Mouse (Mus musculus) lung, embryonic 14.5 days (tissue): ENCODE data around the gene Aldh1a2. TPM values are rescaled to one million over a fixed set of nuclear protein-coding genes. Genes with fewer than 3 reads are reported as not detected.

Source experiments
- ATAC-seq: fragments of 200-750 bp; cut with Nextera tagmentation; 2 replicates; pipeline ENCODE4 v1.8.0; 2017; ENCODE audit warnings: mild to moderate bottlenecking, moderate TSS enrichment, moderate library complexity; ENCODE audit not compliant: insufficient read depth
- DNase-seq: peaks from one replicate; pipeline ENCODE4 v3.0.0-alpha.2; 2015
- H3K27ac ChIP-seq: fragments of 300-500 bp; sonication (generic); 2 replicates; pipeline ENCODE4 v1.5.1; 2014; ENCODE audit warnings: low read depth, mild to moderate bottlenecking, moderate library complexity
- H3K27me3 ChIP-seq: fragments of 300-500 bp; sonication (generic); 2 replicates; pipeline ENCODE4 v1.6.1; 2014; ENCODE audit warnings: low read length, control low read depth; ENCODE audit not compliant: insufficient read depth
- H3K36me3 ChIP-seq: fragments of 300-500 bp; sonication (generic); 2 replicates; pipeline ENCODE4 v1.6.1; 2014; ENCODE audit warnings: control low read depth; ENCODE audit not compliant: insufficient read depth
- H3K4me1 ChIP-seq: fragments of 300-500 bp; sonication (generic); 2 replicates; pipeline ENCODE4 v1.6.1; 2014; ENCODE audit warnings: antibody characterized with exemption, control low read depth; ENCODE audit not compliant: insufficient read depth
- H3K4me2 ChIP-seq: fragments of 300-500 bp; sonication (generic); 2 replicates; pipeline ENCODE4 v1.6.1; 2014; ENCODE audit warnings: mild to moderate bottlenecking
- H3K4me3 ChIP-seq: fragments of 300-500 bp; sonication (generic); 2 replicates; pipeline ENCODE4 v1.5.1; 2014; ENCODE audit warnings: low read depth, low read length
- H3K9ac ChIP-seq: fragments of 300-500 bp; sonication (generic); 2 replicates; pipeline ENCODE4 v1.6.1; 2014
- H3K9me3 ChIP-seq: fragments of 300-500 bp; sonication (generic); 2 replicates; pipeline ENCODE4 v1.6.1; 2016; ENCODE audit warnings: low read depth, low read length, control low read depth
- CTCF ChIP-seq: IDR thresholded peaks from 2 replicates; pipeline ENCODE4 v1.5.1; 2016; ENCODE audit warnings: antibody characterized with exemption, low read depth
- WGBS: fragments of 180-500 bp; shearing (Covaris S2); extraction: QIAGEN DNeasy Blood & Tissue Kit; methylation state at CpG from one replicate; pipeline ENCODE4 v1.1.7; 2014; 5-methylcytosine and 5-hydroxymethylcytosine counted together
- polyA plus RNA-seq: library from polyadenylated mRNA; unstranded; fragments of >200 nt; fragmentation: Nextera tagmentation; extraction: Ambion mirVana; gene quantifications from 2 replicates; pipeline ENCODE4 v1.2.1, GENCODE M21; 2014

Aldh1a2 gene
- polyA plus RNA-seq, 1 experiment from 2014 or later, result 41.7 TPM

- Histone ChIP-seq H3K27me3 (peaks cover 8% of the 10 kb centered on the region; the same call in 1 of the 2 replicates), H3K9me3 (no peaks in the 10 kb centered on the region), H3K27ac (no peak overlapping the region), H3K4me3 (no peak overlapping the region), H3K4me2 (no peak overlapping the region), H3K36me3 (no peaks in the 10 kb centered on the region), H3K4me1 (0 out of 2 replicates have a peak, but pooled peaks cover 8% of the 10 kb centered on the region), H3K9ac (no peak overlapping the region)
- 58% methylated on average over 2 of the region's 2 CpGs for WGBS
- no peak for DNase-seq
- ATAC-seq, result no peak
- no peak for TF ChIP-seq CTCF
Measured at GRCm38 (mm10) chr9:71239926-71240325, 24.3 kb downstream of the Aldh1a2 start.

- H3K4me3 ChIP-seq, result no peak overlapping the region
- no peak overlapping the region for H3K4me2 ChIP-seq
- H3K9me3 ChIP-seq, result no peaks in the 10 kb centered on the region
- H3K27ac ChIP-seq, result no peak overlapping the region
- 0 out of 2 replicates have a peak, but pooled peaks cover 4% of the 10 kb centered on the region for H3K4me1 ChIP-seq
- H3K36me3 ChIP-seq, result no peaks in the 10 kb centered on the region
- H3K9ac ChIP-seq, result no peak overlapping the region
- peak; percentile 83 for DNase-seq
- no peak for TF ChIP-seq CTCF
- H3K27me3 ChIP-seq, result peaks cover 8% of the 10 kb centered on the region; the same call in 1 of the 2 replicates
- peak; percentile 88 for ATAC-seq
- WGBS, result 27% methylated on average over 10 of the region's 10 CpGs
Measured at GRCm38 (mm10) chr9:71241515-71242411, 26.2 kb downstream of the Aldh1a2 start.

- H3K36me3 ChIP-seq, result no peaks in the 10 kb centered on the region
- 41% methylated on average over 5 of the region's 5 CpGs for WGBS
- no peak overlapping the region for H3K27ac ChIP-seq
- DNase-seq (peak; percentile 56), ATAC-seq (peak; percentile 58)
- no peaks in the 10 kb centered on the region for H3K9me3 ChIP-seq
- peaks cover 8% of the 10 kb centered on the region; the same call in 1 of the 2 replicates for H3K27me3 ChIP-seq
- H3K4me1 ChIP-seq, result 0 out of 2 replicates have a peak, but pooled peaks cover 2% of the 10 kb centered on the region
- H3K9ac ChIP-seq, result no peak overlapping the region
- H3K4me3 ChIP-seq, result no peak overlapping the region
- no peak overlapping the region for H3K4me2 ChIP-seq
- no peak for TF ChIP-seq CTCF
Measured at GRCm38 (mm10) chr9:71242412-71242781, 26.8 kb downstream of the Aldh1a2 start.

- no peak overlapping the region for H3K27ac ChIP-seq
- DNase-seq (peak; percentile 63), ATAC-seq (no peak)
- no peak for TF ChIP-seq CTCF
- no peak overlapping the region for H3K9ac ChIP-seq
- H3K4me2 ChIP-seq, result no peak overlapping the region
- 0 out of 2 replicates have a peak, but pooled peaks cover 3% of the 10 kb centered on the region for H3K4me1 ChIP-seq
- no peak overlapping the region for H3K4me3 ChIP-seq
- no peaks in the 10 kb centered on the region for H3K36me3 ChIP-seq
- no peaks in the 10 kb centered on the region for H3K9me3 ChIP-seq
- WGBS, result 35% methylated on average over 2 of the region's 2 CpGs
- peaks cover 40% of the 10 kb centered on the region for H3K27me3 ChIP-seq
Measured at GRCm38 (mm10) chr9:71254380-71254779, 38.8 kb downstream of the Aldh1a2 start.

- TF ChIP-seq CTCF, result no peak
- H3K36me3 ChIP-seq, result no peaks in the 10 kb centered on the region
- H3K4me1 ChIP-seq, result 0 out of 2 replicates have a peak, but pooled peaks cover 2% of the 10 kb centered on the region
- H3K9me3 ChIP-seq, result no peaks in the 10 kb centered on the region
- no peak overlapping the region for H3K9ac ChIP-seq
- 26% methylated on average over 3 of the region's 3 CpGs for WGBS
- peaks cover 30% of the 10 kb centered on the region for H3K27me3 ChIP-seq
- ATAC-seq, result peak; percentile 62; the same call in 1 of the 2 replicates
- H3K4me3 ChIP-seq, result no peak overlapping the region
- DNase-seq, result peak; percentile 91
- H3K4me2 ChIP-seq, result no peak overlapping the region
- H3K27ac ChIP-seq, result no peak overlapping the region
Measured at GRCm38 (mm10) chr9:71262711-71263110, 47.1 kb downstream of the Aldh1a2 start.

GRCm38 (mm10) chr9:71269711-71270110, 54.1 kb downstream of the Aldh1a2 start:
- Histone ChIP-seq H3K9ac (no peak overlapping the region), H3K27ac (no peak overlapping the region)

GRCm38 (mm10) chr9:71270205-71270604, 54.6 kb downstream of the Aldh1a2 start:
- no peak for TF ChIP-seq CTCF
- WGBS, result 82% methylated on average over 3 of the region's 3 CpGs
- DNase-seq (no peak), ATAC-seq (no peak)
- Histone ChIP-seq H3K9ac (no peak overlapping the region), H3K9me3 (no peaks in the 10 kb centered on the region), H3K27me3 (no peaks in the 10 kb centered on the region), H3K4me2 (no peak overlapping the region), H3K36me3 (no peaks in the 10 kb centered on the region), H3K4me1 (no peaks in the 10 kb centered on the region), H3K4me3 (no peak overlapping the region), H3K27ac (0 out of 2 replicates have a peak overlapping the region, but pooled peaks have one; percentile 12)

More at GRCm38 (mm10) chr9:71269711-71270110, 54.1 kb downstream of the Aldh1a2 start:
- no peaks in the 10 kb centered on the region for H3K9me3 ChIP-seq
- no peaks in the 10 kb centered on the region for H3K4me1 ChIP-seq
- no peak for TF ChIP-seq CTCF
- H3K4me2 ChIP-seq, result no peak overlapping the region
- DNase-seq (peak; percentile 63), ATAC-seq (no peak)
- H3K4me3 ChIP-seq, result no peak overlapping the region
- H3K36me3 ChIP-seq, result no peaks in the 10 kb centered on the region
- H3K27me3 ChIP-seq, result peaks cover under 1% of the 10 kb centered on the region; the same call in 1 of the 2 replicates
- WGBS, result 43% methylated on average over 5 of the region's 5 CpGs
